Mouse (Mus musculus) midbrain, embryonic 14.5 days (tissue): ENCODE measurements at regions not wholly inside any gene's neighbourhood (a gene's known extent, or its start where the extent isn't known, plus 50 kb on each side); places are given as distances from the start of the nearest gene placed in this dataset.

Experiments
- ATAC-seq: fragments of 200-750 bp; cut with Nextera tagmentation; 2 replicates; pipeline ENCODE4 v1.8.0; 2017; ENCODE audit warnings: moderate number of reproducible peaks, moderate library complexity; ENCODE audit not compliant: low FRiP score, low TSS enrichment
- DNase-seq: peaks from one replicate; pipeline ENCODE4 v3.0.0-alpha.2; 2015
- H3K27ac ChIP-seq: fragments of 300-500 bp; sonication (generic); replicated peaks from 2 replicates; pipeline ENCODE4 v1.5.1; 2014; ENCODE audit warnings: mild to moderate bottlenecking, low read depth, low read length, moderate library complexity
- H3K27me3 ChIP-seq: fragments of 300-500 bp; sonication (generic); 2 replicates; pipeline ENCODE4 v1.6.1; 2014; ENCODE audit warnings: low read length, control low read depth, mixed read lengths; ENCODE audit not compliant: control insufficient read depth, insufficient read depth
- H3K36me3 ChIP-seq: fragments of 300-500 bp; sonication (generic); 2 replicates; pipeline ENCODE4 v1.6.1; 2014; ENCODE audit warnings: low read length, control low read depth; ENCODE audit not compliant: control insufficient read depth, insufficient read depth
- H3K4me1 ChIP-seq: fragments of 300-500 bp; sonication (generic); 2 replicates; pipeline ENCODE4 v1.6.1; 2014; ENCODE audit warnings: mild to moderate bottlenecking, antibody characterized with exemption, low read length, control low read depth; ENCODE audit not compliant: control insufficient read depth, insufficient read depth
- H3K4me2 ChIP-seq: fragments of 300-500 bp; sonication (generic); 2 replicates; pipeline ENCODE4 v1.6.1; 2014; ENCODE audit warnings: mild to moderate bottlenecking, low read length, moderate library complexity
- H3K4me3 ChIP-seq: fragments of 300-500 bp; sonication (generic); replicated peaks from 2 replicates; pipeline ENCODE4 v1.5.1; 2014; ENCODE audit warnings: low read depth, low read length
- H3K9ac ChIP-seq: fragments of 300-500 bp; sonication (generic); replicated peaks from 2 replicates; pipeline ENCODE4 v1.6.1; 2014; ENCODE audit warnings: mild to moderate bottlenecking, low read length, moderate library complexity
- H3K9me3 ChIP-seq: fragments of 300-500 bp; sonication (generic); 2 replicates; pipeline ENCODE4 v1.6.1; 2016; ENCODE audit warnings: low read length, control low read depth, mixed read lengths; ENCODE audit not compliant: control insufficient read depth
- WGBS: fragments of 180-500 bp; shearing (Covaris S2); extraction: QIAGEN DNeasy Blood & Tissue Kit; methylation state at CpG from one replicate; pipeline ENCODE4 v1.1.7; 2014; 5-methylcytosine and 5-hydroxymethylcytosine counted together

GRCm38 (mm10) chr1:20669769-20670168, 51.9 kb upstream of the Pkhd1 start:
- H3K36me3 ChIP-seq, result no peaks in the 10 kb centered on the region
- DNase-seq, result no peak
- no peak overlapping the region for H3K27ac ChIP-seq
- H3K9ac ChIP-seq, result no peak overlapping the region
- H3K9me3 ChIP-seq, result no peaks in the 10 kb centered on the region
- no peak overlapping the region for H3K4me2 ChIP-seq
- WGBS, result 88% methylated on average over 4 of the region's 4 CpGs
- H3K4me1 ChIP-seq, result no peaks in the 10 kb centered on the region
- no peaks in the 10 kb centered on the region for H3K27me3 ChIP-seq
- no peak overlapping the region for H3K4me3 ChIP-seq
- no peak for ATAC-seq

- no peak overlapping the region for H3K4me3 ChIP-seq
- no peak overlapping the region for H3K4me2 ChIP-seq
- DNase-seq (no peak), ATAC-seq (no peak)
- no peaks in the 10 kb centered on the region for H3K9me3 ChIP-seq
- H3K9ac ChIP-seq, result no peak overlapping the region
- H3K36me3 ChIP-seq, result no peaks in the 10 kb centered on the region
- H3K27ac ChIP-seq, result no peak overlapping the region
- H3K4me1 ChIP-seq, result no peaks in the 10 kb centered on the region
- 79% methylated on average over 5 of the region's 5 CpGs for WGBS
- H3K27me3 ChIP-seq, result no peaks in the 10 kb centered on the region
Measured at GRCm38 (mm10) chr1:20670489-20670888, 52.6 kb upstream of the Pkhd1 start.

GRCm38 (mm10) chr1:20670906-20671768, 53.3 kb upstream of the Pkhd1 start:
- Histone ChIP-seq H3K9ac (no peak overlapping the region; the same call in 1 of the 2 replicates), H3K4me2 (no peak overlapping the region), H3K27me3 (no peaks in the 10 kb centered on the region), H3K27ac (no peak overlapping the region), H3K36me3 (no peaks in the 10 kb centered on the region), H3K4me3 (no peak overlapping the region), H3K9me3 (no peaks in the 10 kb centered on the region), H3K4me1 (no peaks in the 10 kb centered on the region)
- ATAC-seq (no peak), DNase-seq (no peak)
- 82% methylated on average over 9 of the region's 9 CpGs for WGBS

- Histone ChIP-seq H3K36me3 (no peaks in the 10 kb centered on the region), H3K27me3 (no peaks in the 10 kb centered on the region), H3K4me2 (no peak overlapping the region), H3K4me1 (no peaks in the 10 kb centered on the region), H3K9ac (no peak overlapping the region), H3K9me3 (no peaks in the 10 kb centered on the region), H3K27ac (no peak overlapping the region), H3K4me3 (no peak overlapping the region)
- ATAC-seq (no peak), DNase-seq (no peak)
- 93% methylated on average over 3 of the region's 3 CpGs for WGBS
Measured at GRCm38 (mm10) chr1:20671769-20672150, 53.9 kb upstream of the Pkhd1 start.

- Histone ChIP-seq H3K4me3 (no peak overlapping the region), H3K4me2 (no peak overlapping the region), H3K27ac (no peak overlapping the region), H3K9me3 (no peaks in the 10 kb centered on the region), H3K36me3 (no peaks in the 10 kb centered on the region), H3K4me1 (no peaks in the 10 kb centered on the region), H3K27me3 (no peaks in the 10 kb centered on the region), H3K9ac (no peak overlapping the region)
- no peak for ATAC-seq
- DNase-seq, result no peak
Measured at GRCm38 (mm10) chr1:20672246-20672645, 54.4 kb upstream of the Pkhd1 start.

- no peak overlapping the region for H3K4me3 ChIP-seq
- 89% methylated on average over 5 of the region's 5 CpGs for WGBS
- no peak overlapping the region for H3K9ac ChIP-seq
- H3K9me3 ChIP-seq, result no peaks in the 10 kb centered on the region
- DNase-seq (no peak), ATAC-seq (no peak)
- H3K27ac ChIP-seq, result no peak overlapping the region
- no peaks in the 10 kb centered on the region for H3K4me1 ChIP-seq
- H3K36me3 ChIP-seq, result no peaks in the 10 kb centered on the region
- no peaks in the 10 kb centered on the region for H3K27me3 ChIP-seq
- H3K4me2 ChIP-seq, result no peak overlapping the region
Measured at GRCm38 (mm10) chr1:20672951-20673350, 55.1 kb upstream of the Pkhd1 start.

- no peak overlapping the region for H3K4me3 ChIP-seq
- no peak overlapping the region for H3K4me2 ChIP-seq
- H3K9ac ChIP-seq, result no peak overlapping the region
- no peaks in the 10 kb centered on the region for H3K36me3 ChIP-seq
- no peak overlapping the region for H3K27ac ChIP-seq
- 74% methylated on average over 2 of the region's 2 CpGs for WGBS
- ATAC-seq, result no peak
- no peak for DNase-seq
- H3K27me3 ChIP-seq, result no peaks in the 10 kb centered on the region
- H3K4me1 ChIP-seq, result no peaks in the 10 kb centered on the region
- H3K9me3 ChIP-seq, result no peaks in the 10 kb centered on the region
Measured at GRCm38 (mm10) chr1:20673351-20673750, 55.5 kb upstream of the Pkhd1 start.

GRCm38 (mm10) chr1:20674615-20675014, 56.1 kb upstream of the Il17a start:
- WGBS, result 17% methylated on average over 2 of the region's 2 CpGs
- ATAC-seq (no peak), DNase-seq (no peak)
- Histone ChIP-seq H3K4me1 (no peaks in the 10 kb centered on the region), H3K27me3 (no peaks in the 10 kb centered on the region), H3K27ac (no peak overlapping the region), H3K9me3 (no peaks in the 10 kb centered on the region), H3K36me3 (no peaks in the 10 kb centered on the region), H3K4me2 (no peak overlapping the region), H3K4me3 (no peak overlapping the region), H3K9ac (no peak overlapping the region)

- H3K36me3 ChIP-seq, result no peaks in the 10 kb centered on the region
- no peak overlapping the region for H3K4me3 ChIP-seq
- ATAC-seq (peak; percentile 40; the same call in 1 of the 2 replicates), DNase-seq (peak; percentile 14)
- no peak overlapping the region for H3K9ac ChIP-seq
- no peaks in the 10 kb centered on the region for H3K4me1 ChIP-seq
- no peak overlapping the region for H3K27ac ChIP-seq
- H3K27me3 ChIP-seq, result no peaks in the 10 kb centered on the region
- WGBS, result 5% methylated on average over 3 of the region's 3 CpGs
- no peak overlapping the region for H3K4me2 ChIP-seq
- H3K9me3 ChIP-seq, result no peaks in the 10 kb centered on the region
Measured at GRCm38 (mm10) chr1:20677987-20678386, 52.7 kb upstream of the Il17a start.
